ENCODE assay signal across 8 mouse cellular contexts in the genomic region with DNA sequence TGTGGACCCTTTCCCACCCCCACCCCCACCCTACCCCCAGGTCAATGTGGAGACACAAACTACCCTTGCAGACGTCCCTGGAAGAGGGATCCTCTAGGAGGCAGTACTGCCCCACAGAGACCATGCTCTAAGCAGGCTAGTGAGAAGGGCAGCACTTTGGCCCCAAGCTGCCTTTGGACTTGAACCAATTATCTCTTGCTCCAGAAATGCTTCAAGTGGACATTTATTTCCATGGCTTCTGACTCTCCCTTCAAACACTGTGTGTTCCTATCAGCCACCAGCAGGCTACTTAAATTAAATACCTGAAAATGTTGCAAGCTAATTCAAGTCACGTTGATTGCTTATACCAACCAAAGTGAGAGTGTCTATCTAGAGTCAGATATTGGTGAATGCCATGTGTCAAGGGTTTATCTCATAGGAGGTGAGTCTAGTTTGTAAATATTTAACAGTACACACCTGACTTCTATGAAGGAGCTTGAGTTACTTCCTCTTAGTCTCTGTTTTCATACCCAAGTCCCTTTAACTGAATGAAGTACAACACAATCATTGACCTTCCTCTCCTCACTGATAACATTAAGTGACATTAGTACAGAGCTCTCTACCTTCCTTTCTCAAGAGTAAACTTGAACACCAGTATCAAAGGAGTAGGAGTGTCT.
A peak's percentile ranks its signal among the peaks of the same experiment; 100 is the strongest.
DNase-seq lines count a peak whose midpoint lies in the region; ATAC-seq and TF ChIP-seq lines count a peak whose summit lies in the region.

No protein-coding gene starts in this region.

- ATAC-seq in granulocyte monocyte progenitor cell, adult 5-6 weeks (replicated peaks; ENCODE audit: poor library complexity, severe bottlenecking), result no peak

- H3K36me3 ChIP-seq in liver, adult 2 months (ENCODE audit: control insufficient read depth, insufficient read depth, low read length), result no peaks in the 10 kb centered on the region

- TF ChIP-seq POLR2A in cerebellum, adult 2 months (IDR thresholded peaks at IDR 0.05; ENCODE audit: borderline replicate concordance, insufficient read depth, low read length), result no peak
- TF ChIP-seq POLR2A in liver, adult 2 months (IDR thresholded peaks at IDR 0.05; ENCODE audit: extremely low read depth, insufficient read depth, low read length), result no peak

- peak in 1 of 2 experiments; percentile 29 for DNase-seq in cerebellum, adult 2 months
- no peak for DNase-seq in cerebellum, postnatal 4 days (ENCODE audit: low spot score in 2 of 2)
- peak; percentile 4 for DNase-seq in liver, adult 2 months (ENCODE audit: extremely low read depth, low read depth, low spot score)
- DNase-seq in liver, result no peak
- DNase-seq in heart, postnatal 4 days, result peak; percentile 15
- peak; percentile 23 for DNase-seq in skeletal muscle tissue, adult 2 months (ENCODE audit: low read depth, low spot score)
- no peak for DNase-seq in ovary, adult 18-20 months (ENCODE audit: low spot score)

- no peak overlapping the region for H3K9ac ChIP-seq in liver, adult 2 months (ENCODE audit: low read depth, low read length)

- no peaks in the 10 kb centered on the region for H3K27me3 ChIP-seq in cerebellum, adult 2 months (ENCODE audit: control insufficient read depth, insufficient read depth, low read length)
- H3K27me3 ChIP-seq in liver, adult 2 months (ENCODE audit: control insufficient read depth, insufficient read depth, low read length), result no peaks in the 10 kb centered on the region

- H3K4me1 ChIP-seq in cerebellum, adult 2 months (ENCODE audit: control insufficient read depth, insufficient read depth, low read length), result no peaks in the 10 kb centered on the region
- no peaks in the 10 kb centered on the region for H3K4me1 ChIP-seq in liver, adult 2 months (ENCODE audit: control insufficient read depth, insufficient read depth, low read length)

- 54% methylated on average over 2 of the region's 2 CpGs for WGBS in cerebellum, adult 2 months
- WGBS in liver, adult 2 months, result 55% methylated on average over 2 of the region's 2 CpGs

- TF ChIP-seq CTCF in cerebellum, adult 2 months (IDR thresholded peaks at IDR 0.05; ENCODE audit: borderline replicate concordance, insufficient read depth, low read depth, low read length), result peak; percentile 49; the same call in 1 of the 2 replicates
- TF ChIP-seq CTCF in liver, adult 2 months (IDR thresholded peaks at IDR 0.05; ENCODE audit: low read depth, low read length), result peak; percentile 38

- no peak overlapping the region for H3K4me3 ChIP-seq in cerebellum, adult 2 months (replicated peaks; ENCODE audit: insufficient read depth, low read depth, low read length)
- H3K4me3 ChIP-seq in liver, adult 2 months (ENCODE audit: insufficient read depth, low read depth, low read length), result no peak overlapping the region

- H3K27ac ChIP-seq in cerebellum, adult 2 months (ENCODE audit: insufficient read depth, low read length), result no peak overlapping the region
- no peak overlapping the region for H3K27ac ChIP-seq in liver, adult 2 months (replicated peaks; ENCODE audit: insufficient read depth, low read depth, low read length)

- no peaks in the 10 kb centered on the region for H3K79me2 ChIP-seq in liver, adult 2 months (ENCODE audit: control insufficient read depth, insufficient read depth, low read length)

Comparison
In these comparisons a context has a peak if more than half of its experiments do, and no peak if none do; other contexts are left out.
1. DNase-seq: peak in liver, adult 2 months (single experiment), heart, postnatal 4 days (single experiment) and skeletal muscle tissue, adult 2 months (single experiment); none in cerebellum, postnatal 4 days (0 of 2), liver (single experiment) and ovary, adult 18-20 months (single experiment).